Mouse (Mus musculus): ENCODE results near the gene Polh. TPM values are rescaled to one million over a fixed set of nuclear protein-coding genes. Genes with fewer than 3 reads are reported as not detected.

Gene Polh
- polyA plus RNA-seq, 1 experiment from 2014 or later = 7.4 TPM

- peaks cover 19% of the 10 kb centered on the region for H3K4me1 ChIP-seq
- H3K9ac ChIP-seq = no peak overlapping the region
- H3K36me3 ChIP-seq (replicated peaks) = peaks cover 44% of the 10 kb centered on the region
- no peak overlapping the region for H3K4me2 ChIP-seq
- no peaks in the 10 kb centered on the region for H3K9me3 ChIP-seq
- no peak for ATAC-seq (replicated peaks)
- 82% methylated on average over 5 of the region's 5 CpGs for WGBS
- H3K27ac ChIP-seq = no peak overlapping the region
- no peaks in the 10 kb centered on the region for H3K27me3 ChIP-seq (replicated peaks)
- H3K4me3 ChIP-seq = no peak overlapping the region
Observed at GRCm38 (mm10) chr17:46166270-46166669, 36.2 kb downstream of the Polh start.

- Histone ChIP-seq H3K9ac (no peak overlapping the region), H3K27me3 (replicated peaks) (no peaks in the 10 kb centered on the region), H3K36me3 (replicated peaks) (peaks cover 44% of the 10 kb centered on the region), H3K4me3 (no peak overlapping the region), H3K4me1 (peaks cover 19% of the 10 kb centered on the region), H3K4me2 (no peak overlapping the region), H3K9me3 (no peaks in the 10 kb centered on the region), H3K27ac (no peak overlapping the region)
- 93% methylated on average over 12 of the region's 12 CpGs for WGBS
- ATAC-seq (replicated peaks) = no peak
Observed at GRCm38 (mm10) chr17:46165460-46165859, 37.0 kb downstream of the Polh start.

GRCm38 (mm10) chr17:46164791-46165190 is 37.7 kb downstream of the Polh start:
- ATAC-seq (replicated peaks) = no peak
- no peaks in the 10 kb centered on the region for H3K9me3 ChIP-seq
- no peak overlapping the region for H3K4me2 ChIP-seq
- no peak overlapping the region for H3K9ac ChIP-seq
- H3K36me3 ChIP-seq (replicated peaks) = peaks cover 44% of the 10 kb centered on the region
- no peak overlapping the region for H3K4me3 ChIP-seq
- H3K4me1 ChIP-seq = peaks cover 24% of the 10 kb centered on the region
- 96% methylated on average over 10 of the region's 10 CpGs for WGBS
- no peak overlapping the region for H3K27ac ChIP-seq
- no peaks in the 10 kb centered on the region for H3K27me3 ChIP-seq (replicated peaks)

- peaks cover 26% of the 10 kb centered on the region for H3K4me1 ChIP-seq
Observed at GRCm38 (mm10) chr17:46164301-46164700, 38.1 kb downstream of the Polh start.

GRCm38 (mm10) chr17:46162951-46163421 is 39.5 kb downstream of the Polh start:
- no peak overlapping the region for H3K9ac ChIP-seq
- ATAC-seq (replicated peaks) = no peak
- no peak overlapping the region for H3K4me2 ChIP-seq
- peaks cover 26% of the 10 kb centered on the region for H3K4me1 ChIP-seq
- no peaks in the 10 kb centered on the region for H3K9me3 ChIP-seq
- WGBS = 85% methylated on average over 9 of the region's 9 CpGs
- peaks cover 33% of the 10 kb centered on the region for H3K36me3 ChIP-seq (replicated peaks)
- no peak overlapping the region for H3K4me3 ChIP-seq
- no peak overlapping the region for H3K27ac ChIP-seq
- H3K27me3 ChIP-seq (replicated peaks) = no peaks in the 10 kb centered on the region

More at GRCm38 (mm10) chr17:46164301-46164700, 38.1 kb downstream of the Polh start:
- no peak overlapping the region for H3K9ac ChIP-seq
- H3K9me3 ChIP-seq = no peaks in the 10 kb centered on the region
- 93% methylated on average over 8 of the region's 8 CpGs for WGBS
- H3K4me2 ChIP-seq = no peak overlapping the region
- no peak for ATAC-seq (replicated peaks)
- H3K36me3 ChIP-seq (replicated peaks) = peaks cover 44% of the 10 kb centered on the region
- H3K4me3 ChIP-seq = no peak overlapping the region
- H3K27me3 ChIP-seq (replicated peaks) = no peaks in the 10 kb centered on the region
- no peak overlapping the region for H3K27ac ChIP-seq

GRCm38 (mm10) chr17:46162551-46162950 is 39.9 kb downstream of the Polh start:
- ATAC-seq (replicated peaks) = no peak
- peaks cover 29% of the 10 kb centered on the region for H3K36me3 ChIP-seq (replicated peaks)
- 93% methylated on average over 7 of the region's 7 CpGs for WGBS
- no peaks in the 10 kb centered on the region for H3K27me3 ChIP-seq (replicated peaks)
- no peak overlapping the region for H3K27ac ChIP-seq
- no peak overlapping the region for H3K9ac ChIP-seq
- no peak overlapping the region for H3K4me3 ChIP-seq
- peaks cover 26% of the 10 kb centered on the region for H3K4me1 ChIP-seq
- H3K4me2 ChIP-seq = no peak overlapping the region
- no peaks in the 10 kb centered on the region for H3K9me3 ChIP-seq

- Histone ChIP-seq H3K4me1 (peaks cover 26% of the 10 kb centered on the region), H3K27me3 (replicated peaks) (no peaks in the 10 kb centered on the region), H3K36me3 (replicated peaks) (peaks cover 21% of the 10 kb centered on the region), H3K9me3 (no peaks in the 10 kb centered on the region), H3K27ac (peak overlapping the region; percentile 80; the same call in 1 of the 2 replicates), H3K4me2 (peak overlapping the region; percentile 65), H3K4me3 (peak overlapping the region; percentile 90), H3K9ac (peak overlapping the region; percentile 85)
- 47% methylated on average over 9 of the region's 9 CpGs for WGBS
- no peak for ATAC-seq (replicated peaks)
Observed at GRCm38 (mm10) chr17:46161710-46162109, 40.7 kb downstream of the Polh start.

GRCm38 (mm10) chr17:46161179-46161578 is 41.3 kb downstream of the Polh start:
- Histone ChIP-seq H3K9ac (peak overlapping the region; percentile 85), H3K4me1 (peaks cover 26% of the 10 kb centered on the region), H3K36me3 (replicated peaks) (peaks cover 16% of the 10 kb centered on the region), H3K27ac (peak overlapping the region; percentile 80), H3K9me3 (no peaks in the 10 kb centered on the region), H3K4me2 (peak overlapping the region; percentile 65), H3K27me3 (replicated peaks) (no peaks in the 10 kb centered on the region), H3K4me3 (peak overlapping the region; percentile 90)
- peak; percentile 52 for ATAC-seq (replicated peaks)
- WGBS = 0% methylated on average over 19 of the region's 19 CpGs

- peaks cover 11% of the 10 kb centered on the region for H3K36me3 ChIP-seq (replicated peaks)
- ATAC-seq (replicated peaks) = peak; percentile 96
- H3K27me3 ChIP-seq (replicated peaks) = no peaks in the 10 kb centered on the region
- peak within 1 kb of the TSS; percentile 80 for H3K27ac ChIP-seq
- H3K4me2 ChIP-seq = peak within 1 kb of the TSS; percentile 65
- peaks cover 26% of the 10 kb centered on the region for H3K4me1 ChIP-seq
- H3K4me3 ChIP-seq = peak within 1 kb of the TSS; percentile 90
- H3K9me3 ChIP-seq = no peaks in the 10 kb centered on the region
- WGBS = under 1% methylated on average over 22 of the region's 23 CpGs
- peak within 1 kb of the TSS; percentile 85 for H3K9ac ChIP-seq
Observed at GRCm38 (mm10) chr17:46160686-46161085, 41.8 kb downstream of the Polh start, which contains the start of gene Gtpbp2. Gtpbp2 (plus strand) TSS chr17:46161032.

GRCm38 (mm10) chr17:46160090-46160662 is 42.3 kb downstream of the Polh start:
- Histone ChIP-seq H3K36me3 (replicated peaks) (peaks cover 6% of the 10 kb centered on the region; the same call in 1 of the 2 replicates), H3K27me3 (replicated peaks) (no peaks in the 10 kb centered on the region), H3K4me1 (peaks cover 26% of the 10 kb centered on the region), H3K9me3 (no peaks in the 10 kb centered on the region), H3K4me2 (peak overlapping the region; percentile 65), H3K4me3 (peak overlapping the region; percentile 90), H3K27ac (peak overlapping the region; percentile 73), H3K9ac (peak overlapping the region; percentile 85)
- ATAC-seq (replicated peaks) = peak; percentile 58
- under 1% methylated on average over 16 of the region's 16 CpGs for WGBS

- Histone ChIP-seq H3K9me3 (no peaks in the 10 kb centered on the region), H3K4me1 (peaks cover 26% of the 10 kb centered on the region), H3K27ac (no peak overlapping the region), H3K4me2 (peak overlapping the region; percentile 65; the same call in 1 of the 2 replicates), H3K36me3 (replicated peaks) (no peaks in the 10 kb centered on the region), H3K9ac (no peak overlapping the region), H3K27me3 (replicated peaks) (no peaks in the 10 kb centered on the region), H3K4me3 (no peak overlapping the region)
- whole genome bisulfite sequencing = 59% methylated on average over 2 of the region's 2 CpGs
- no peak for ATAC-seq (replicated peaks)
Observed at GRCm38 (mm10) chr17:46159236-46159635, 43.2 kb downstream of the Polh start.

- no peak overlapping the region for H3K4me3 ChIP-seq
- no peaks in the 10 kb centered on the region for H3K9me3 ChIP-seq
- H3K27me3 ChIP-seq (replicated peaks) = no peaks in the 10 kb centered on the region
- no peaks in the 10 kb centered on the region for H3K36me3 ChIP-seq (replicated peaks)
- 84% methylated on average over 8 of the region's 8 CpGs for WGBS
- no peak overlapping the region for H3K27ac ChIP-seq
- ATAC-seq (replicated peaks) = no peak
- H3K4me2 ChIP-seq = no peak overlapping the region
- peaks cover 25% of the 10 kb centered on the region for H3K4me1 ChIP-seq
- no peak overlapping the region for H3K9ac ChIP-seq
Observed at GRCm38 (mm10) chr17:46157131-46157530, 45.3 kb downstream of the Polh start.

- no peak overlapping the region for H3K9ac ChIP-seq
- H3K9me3 ChIP-seq = no peaks in the 10 kb centered on the region
- H3K27ac ChIP-seq = no peak overlapping the region
- no peaks in the 10 kb centered on the region for H3K36me3 ChIP-seq (replicated peaks)
- no peak overlapping the region for H3K4me3 ChIP-seq
- H3K4me2 ChIP-seq = no peak overlapping the region
- no peaks in the 10 kb centered on the region for H3K27me3 ChIP-seq (replicated peaks)
- WGBS = 90% methylated on average over 5 of the region's 5 CpGs
- peaks cover 21% of the 10 kb centered on the region for H3K4me1 ChIP-seq
- ATAC-seq (replicated peaks) = no peak
Observed at GRCm38 (mm10) chr17:46156680-46157079, 45.8 kb downstream of the Polh start.

All from midbrain, embryonic 15.5 days (tissue).